Mouse (Mus musculus): ENCODE data around the gene Gm10309. TPM values are rescaled to one million over a fixed set of nuclear protein-coding genes. Genes with fewer than 3 reads are reported as not detected.

The Gm10309 gene
- total and polyA plus RNA-seq, 3 experiments: 0.17 to 0.53 TPM; not detected in 1

DNA sequence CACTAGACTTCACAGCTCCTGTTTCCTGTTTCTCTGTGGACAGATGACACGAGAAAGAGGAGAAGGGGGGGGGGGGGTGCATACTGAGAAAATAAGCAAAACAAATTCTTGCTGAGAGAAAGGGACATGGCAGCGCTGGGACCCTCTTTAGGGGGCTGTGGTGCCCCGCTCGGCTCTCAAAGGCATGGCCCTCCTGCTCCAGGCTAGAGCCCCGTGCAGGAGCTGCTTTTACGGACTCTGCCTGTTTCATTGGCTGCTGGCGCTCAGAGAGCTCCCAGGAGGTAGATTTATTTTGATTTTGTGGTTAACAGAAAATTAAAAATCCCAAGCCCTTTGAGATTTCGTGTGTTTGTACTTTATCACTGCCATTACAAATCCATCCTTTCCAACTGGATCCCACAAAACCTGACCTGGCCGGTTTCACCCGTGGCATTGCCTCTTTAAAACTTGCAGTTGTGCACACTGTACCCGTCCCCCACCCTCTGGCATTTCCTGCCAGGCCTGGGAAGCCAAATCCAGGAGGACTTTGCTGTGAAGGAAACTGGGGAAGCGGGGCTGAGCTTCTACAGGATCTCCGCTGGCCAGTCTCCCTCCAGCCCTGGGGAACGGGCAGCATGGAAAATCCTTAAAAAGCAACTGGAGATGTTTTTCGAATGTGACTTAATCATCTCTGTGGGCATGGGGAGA is 5.5 kb downstream of the Gm10309 start:
- Histone ChIP-seq H3K27ac (ENCODE audit: insufficient read depth, low read depth) (no peak overlapping the region), H3K4me2 (ENCODE audit: insufficient read depth, low read depth, poor library complexity, severe bottlenecking) (no peak overlapping the region), H3K9ac (ENCODE audit: insufficient read depth, low read depth) (no peak overlapping the region), H3K27me3 (replicated peaks) (no peaks in the 10 kb centered on the region), H3K36me3 (replicated peaks in 1 of 2; ENCODE audit: control insufficient read depth in 1 of 2, insufficient read depth in 1 of 2, low read length in 1 of 2) (peaks cover 41 to 76% of the 10 kb centered on the region in 2 experiments), H3K9me3 (replicated peaks; ENCODE audit: low read length) (peaks cover 3% of the 10 kb centered on the region), H3K4me1 (ENCODE audit: control insufficient read depth in 1 of 2, insufficient read depth in 2 of 2) (peaks cover 6 to 23% of the 10 kb centered on the region in 2 experiments; a peak in 3 of 4 replicates), H3K79me2 (replicated peaks; ENCODE audit: control insufficient read depth, extremely low read depth, insufficient read depth, poor library complexity, severe bottlenecking) (no peaks in the 10 kb centered on the region), H3K4me3 (replicated peaks in 1 of 3; ENCODE audit: low read depth in 2 of 3, low read length in 2 of 3, poor library complexity in 1 of 3) (no peak overlapping the region)
- dilution Hi-C loops (cut with MboI; ENCODE audit: extremely low pct_ligation_motif_present, extremely low pct_unique_long_range_greater_than_20kb, low sequenced_read_pairs): no loop called here
- TF ChIP-seq ZKSCAN1 (IDR thresholded peaks at IDR 0.05; ENCODE audit: borderline replicate concordance, low read depth, low read length) (no peak), MXI1 (IDR thresholded peaks at IDR 0.05; ENCODE audit: low read depth, low read length) (no peak), ETS1 (conservative IDR thresholded peaks at IDR 0.05; ENCODE audit: low read depth, low read length) (no peak), ZMIZ1 (IDR thresholded peaks at IDR 0.05; ENCODE audit: low read depth, low read length) (no peak), HCFC1 (IDR thresholded peaks at IDR 0.05; ENCODE audit: low read depth, low read length) (no peak), POLR2AphosphoS2 (IDR thresholded peaks at IDR 0.05; ENCODE audit: low read depth, low read length) (no peak), JUND (conservative IDR thresholded peaks at IDR 0.05; ENCODE audit: low read depth, low read length) (no peak), PAX5 (IDR thresholded peaks at IDR 0.05; ENCODE audit: low read length) (no peak), TCF12 (IDR thresholded peaks at IDR 0.05; ENCODE audit: low read depth, low read length) (no peak), SIN3A (IDR thresholded peaks at IDR 0.05; ENCODE audit: low read length) (no peak), MEF2A (IDR thresholded peaks at IDR 0.05; ENCODE audit: borderline replicate concordance, low read depth, low read length) (no peak), UBTF (IDR thresholded peaks at IDR 0.05; ENCODE audit: low read depth, low read length) (no peak), TBP (conservative IDR thresholded peaks at IDR 0.05; ENCODE audit: low read depth, low read length) (no peak), MAZ (IDR thresholded peaks at IDR 0.05; ENCODE audit: low read depth, low read length) (no peak), MAX (IDR thresholded peaks at IDR 0.05; ENCODE audit: low read length) (no peak)
- no peak for DNase-seq (ENCODE audit: extremely low read depth)
- in situ Hi-C loops (cut with MboI; ENCODE audit: low pct_ligation_motif_present, low pct_unique_long_range_greater_than_20kb, low sequenced_read_pairs): loop anchor here (25.0 kb wide), 3 partner anchors 313 to 738 kb away; partner anchors contain the start of genes Cript and Pigf

DNA sequence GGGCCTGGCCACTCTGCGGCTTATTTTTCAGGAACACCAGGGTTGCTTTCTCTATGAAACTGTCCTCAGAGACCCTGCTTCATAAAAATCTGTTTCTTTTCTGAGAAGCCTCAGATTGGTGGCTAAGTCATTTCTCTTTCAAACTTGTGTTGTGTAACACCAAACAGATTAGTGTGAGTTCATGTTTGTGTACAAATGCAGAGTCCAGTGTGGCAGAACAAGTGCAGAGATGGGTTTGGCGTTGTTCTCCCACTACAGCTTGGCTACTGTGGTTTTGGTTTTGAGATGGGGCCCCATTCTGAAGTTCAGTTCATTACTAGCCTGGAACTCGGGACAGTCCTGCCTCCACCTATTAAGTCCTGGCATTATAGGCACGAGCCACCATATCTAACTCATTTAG is 7.7 kb downstream of the Gm10309 start:
- Histone ChIP-seq H3K4me1 (ENCODE audit: control insufficient read depth in 1 of 2, insufficient read depth in 2 of 2) (peaks cover 4 to 19% of the 10 kb centered on the region in 2 experiments; a peak in 3 of 4 replicates), H3K4me3 (replicated peaks in 1 of 3; ENCODE audit: low read depth in 2 of 3, low read length in 2 of 3, poor library complexity in 1 of 3) (no peak overlapping the region), H3K9ac (ENCODE audit: insufficient read depth, low read depth) (no peak overlapping the region), H3K79me2 (replicated peaks; ENCODE audit: control insufficient read depth, extremely low read depth, insufficient read depth, poor library complexity, severe bottlenecking) (no peaks in the 10 kb centered on the region), H3K36me3 (replicated peaks in 1 of 2; ENCODE audit: control insufficient read depth in 1 of 2, insufficient read depth in 1 of 2, low read length in 1 of 2) (peaks cover 51 to 75% of the 10 kb centered on the region in 2 experiments), H3K9me3 (replicated peaks; ENCODE audit: low read length) (peaks cover 3% of the 10 kb centered on the region), H3K27me3 (replicated peaks) (no peaks in the 10 kb centered on the region), H3K4me2 (ENCODE audit: insufficient read depth, low read depth, poor library complexity, severe bottlenecking) (no peak overlapping the region), H3K27ac (ENCODE audit: insufficient read depth, low read depth) (no peak overlapping the region)
- TF ChIP-seq MEF2A (IDR thresholded peaks at IDR 0.05; ENCODE audit: borderline replicate concordance, low read depth, low read length) (no peak), ZMIZ1 (IDR thresholded peaks at IDR 0.05; ENCODE audit: low read depth, low read length) (no peak), EP300 (IDR thresholded peaks at IDR 0.05; ENCODE audit: low read length) (no peak), ELF1 (IDR thresholded peaks at IDR 0.05; ENCODE audit: low read depth, low read length) (no peak), MAZ (IDR thresholded peaks at IDR 0.05; ENCODE audit: low read depth, low read length) (no peak), POLR2AphosphoS2 (IDR thresholded peaks at IDR 0.05; ENCODE audit: low read depth, low read length) (no peak), ETS1 (conservative IDR thresholded peaks at IDR 0.05; ENCODE audit: low read depth, low read length) (no peak), BHLHE40 (IDR thresholded peaks at IDR 0.05; ENCODE audit: low read depth, low read length) (no peak), ZKSCAN1 (IDR thresholded peaks at IDR 0.05; ENCODE audit: borderline replicate concordance, low read depth, low read length) (no peak), ZNF384 (IDR thresholded peaks at IDR 0.05; ENCODE audit: low read depth, low read length) (no peak), IRF4 (IDR thresholded peaks at IDR 0.05; ENCODE audit: low read depth, low read length) (no peak), CHD1 (IDR thresholded peaks at IDR 0.05; ENCODE audit: low read depth, low read length) (no peak), SIN3A (IDR thresholded peaks at IDR 0.05; ENCODE audit: low read length) (no peak), CHD2 (IDR thresholded peaks at IDR 0.05; ENCODE audit: low read length) (no peak)
- dilution Hi-C loops (cut with MboI; ENCODE audit: extremely low pct_ligation_motif_present, extremely low pct_unique_long_range_greater_than_20kb, low sequenced_read_pairs): no loop called here
- in situ Hi-C loops (cut with MboI; ENCODE audit: low pct_ligation_motif_present, low pct_unique_long_range_greater_than_20kb, low sequenced_read_pairs): loop anchor here (25.0 kb wide), 1 partner anchor 540 kb away; the partner anchor contains the start of genes Cript and Pigf
- DNase-seq (ENCODE audit: extremely low read depth): no peak
